Mouse (Mus musculus) liver, embryonic 12.5 days (tissue): Measurements from ENCODE around the gene Zfp239. TPM values are rescaled to one million over a fixed set of nuclear protein-coding genes. Genes with fewer than 3 reads are reported as not detected.
A peak's percentile ranks its signal among the peaks of the same experiment; 100 is the strongest.

ENCODE experiments used
- ATAC-seq: fragments of 200-750 bp; cut with Nextera tagmentation; 2 replicates; pipeline ENCODE4 v1.8.0; 2017; ENCODE audit warnings: moderate number of reproducible peaks, mild to moderate bottlenecking, moderate library complexity
- H3K27ac ChIP-seq: fragments of 300-500 bp; sonication (generic); 2 replicates; pipeline ENCODE4 v1.5.1; 2016; ENCODE audit warnings: mild to moderate bottlenecking
- H3K27me3 ChIP-seq: fragments of 300-500 bp; sonication (generic); replicated peaks from 2 replicates; pipeline ENCODE4 v1.6.1; 2016; ENCODE audit warnings: mild to moderate bottlenecking, moderate library complexity
- H3K36me3 ChIP-seq: fragments of 300-500 bp; sonication (generic); 2 replicates; pipeline ENCODE4 v1.6.1; 2016; ENCODE audit warnings: mild to moderate bottlenecking, moderate library complexity
- H3K4me1 ChIP-seq: fragments of 300-500 bp; sonication (generic); 2 replicates; pipeline ENCODE4 v1.6.1; 2016
- H3K4me2 ChIP-seq: fragments of 300-500 bp; sonication (generic); 2 replicates; pipeline ENCODE4 v1.6.1; 2016; ENCODE audit warnings: mild to moderate bottlenecking, moderate library complexity
- H3K4me3 ChIP-seq: fragments of 300-500 bp; sonication (generic); 2 replicates; pipeline ENCODE4 v1.5.1; 2016; ENCODE audit warnings: mild to moderate bottlenecking, moderate library complexity
- H3K9ac ChIP-seq: fragments of 300-500 bp; sonication (generic); 2 replicates; pipeline ENCODE4 v1.6.1; 2016; ENCODE audit warnings: mild to moderate bottlenecking, moderate library complexity
- H3K9me3 ChIP-seq: fragments of 300-500 bp; sonication (generic); replicated peaks from 2 replicates; pipeline ENCODE4 v1.6.1; 2016; ENCODE audit warnings: mild to moderate bottlenecking, moderate library complexity
- WGBS: fragments of 180-500 bp; shearing (Covaris S2); methylation state at CpG from one replicate; pipeline ENCODE4 v1.1.7; 2016; ENCODE audit not compliant: insufficient replicate concordance; 5-methylcytosine and 5-hydroxymethylcytosine counted together
- polyA plus RNA-seq: library from polyadenylated mRNA; unstranded; fragments of >200 nt; fragmentation: Nextera tagmentation; extraction: Ambion mirVana; gene quantifications from 2 replicates; pipeline ENCODE4 v1.2.1, GENCODE M21; 2016

Gene Zfp239
- polyA plus RNA-seq, 1 experiment from 2014 or later: 4.7 TPM

- peaks cover 81% of the 10 kb centered on the region for H3K4me1 ChIP-seq
- no peak for ATAC-seq
- no peaks in the 10 kb centered on the region for H3K27me3 ChIP-seq
- H3K4me3 ChIP-seq: no peak overlapping the region; the same call in 1 of the 2 replicates
- peak overlapping the region; percentile 47 for H3K4me2 ChIP-seq
- peak overlapping the region; percentile 48; the same call in 1 of the 2 replicates for H3K9ac ChIP-seq
- no peaks in the 10 kb centered on the region for H3K9me3 ChIP-seq
- peaks cover 39% of the 10 kb centered on the region for H3K36me3 ChIP-seq
- peak overlapping the region; percentile 66 for H3K27ac ChIP-seq
Observed at GRCm38 (mm10) chr6:117914541-117914940, 52.6 kb downstream of the Zfp239 start.

- Histone ChIP-seq H3K9me3 (no peaks in the 10 kb centered on the region), H3K27me3 (no peaks in the 10 kb centered on the region), H3K4me3 (peak overlapping the region; percentile 81), H3K36me3 (peaks cover 54% of the 10 kb centered on the region), H3K4me1 (peaks cover 82% of the 10 kb centered on the region), H3K4me2 (peak overlapping the region; percentile 89), H3K9ac (peak overlapping the region; percentile 91), H3K27ac (peak overlapping the region; percentile 99)
- no peak for ATAC-seq
- under 1% methylated on average over 12 of the region's 12 CpGs for WGBS
Observed at GRCm38 (mm10) chr6:117916205-117916736, 54.4 kb downstream of the Zfp239 start.

GRCm38 (mm10) chr6:117916737-117917426, 55.0 kb downstream of the Zfp239 start:
- Histone ChIP-seq H3K9me3 (no peaks in the 10 kb centered on the region), H3K4me3 (peak overlapping the region; percentile 81)
- WGBS: under 1% methylated on average over 62 of the region's 62 CpGs

GRCm38 (mm10) chr6:117917576-117917975, 55.7 kb downstream of the Zfp239 start:
- no peaks in the 10 kb centered on the region for H3K9me3 ChIP-seq
- peak overlapping the region; percentile 81 for H3K4me3 ChIP-seq
- H3K27me3 ChIP-seq: no peaks in the 10 kb centered on the region
- peaks cover 67% of the 10 kb centered on the region for H3K36me3 ChIP-seq
- peak; percentile 6; the same call in 1 of the 2 replicates for ATAC-seq
- peak overlapping the region; percentile 99 for H3K27ac ChIP-seq
- H3K9ac ChIP-seq: peak overlapping the region; percentile 91
- 2% methylated on average over 21 of the region's 21 CpGs for WGBS
- peak overlapping the region; percentile 89 for H3K4me2 ChIP-seq
- H3K4me1 ChIP-seq: peaks cover 76% of the 10 kb centered on the region

More at GRCm38 (mm10) chr6:117916737-117917426, 55.0 kb downstream of the Zfp239 start:
- peaks cover 60% of the 10 kb centered on the region for H3K36me3 ChIP-seq
- peaks cover 79% of the 10 kb centered on the region for H3K4me1 ChIP-seq
- peak; percentile 97 for ATAC-seq
- H3K9ac ChIP-seq: peak overlapping the region; percentile 91
- no peaks in the 10 kb centered on the region for H3K27me3 ChIP-seq
- peak overlapping the region; percentile 89 for H3K4me2 ChIP-seq
- peak overlapping the region; percentile 99 for H3K27ac ChIP-seq

GRCm38 (mm10) chr6:117918043-117918442, 56.1 kb downstream of the Zfp239 start:
- 40% methylated on average over 5 of the region's 5 CpGs for WGBS
- Histone ChIP-seq H3K4me3 (peak overlapping the region; percentile 81), H3K4me2 (peak overlapping the region; percentile 89), H3K9me3 (no peaks in the 10 kb centered on the region), H3K4me1 (peaks cover 71% of the 10 kb centered on the region), H3K9ac (peak overlapping the region; percentile 91), H3K36me3 (peaks cover 71% of the 10 kb centered on the region), H3K27ac (peak overlapping the region; percentile 99), H3K27me3 (no peaks in the 10 kb centered on the region)
- ATAC-seq: no peak

- H3K4me2 ChIP-seq: peak overlapping the region; percentile 89
- no peaks in the 10 kb centered on the region for H3K27me3 ChIP-seq
- peaks cover 63% of the 10 kb centered on the region for H3K36me3 ChIP-seq
- H3K9ac ChIP-seq: peak overlapping the region; percentile 23; the same call in 1 of the 2 replicates
- H3K27ac ChIP-seq: peak overlapping the region; percentile 76
- ATAC-seq: no peak
- WGBS: 54% methylated on average over 3 of the region's 3 CpGs
- peaks cover 45% of the 10 kb centered on the region for H3K4me1 ChIP-seq
- peak overlapping the region; percentile 81 for H3K4me3 ChIP-seq
- no peaks in the 10 kb centered on the region for H3K9me3 ChIP-seq
Observed at GRCm38 (mm10) chr6:117920659-117921640, 59.0 kb downstream of the Zfp239 start.

- WGBS: 89% methylated on average over 3 of the region's 3 CpGs
Observed at GRCm38 (mm10) chr6:117922041-117922440, 60.1 kb downstream of the Zfp239 start.

More at GRCm38 (mm10) chr6:117922041-117922440, 60.1 kb downstream of the Zfp239 start:
- no peak overlapping the region for H3K4me2 ChIP-seq
- peaks cover 39% of the 10 kb centered on the region for H3K4me1 ChIP-seq
- no peak overlapping the region for H3K27ac ChIP-seq
- no peak overlapping the region for H3K9ac ChIP-seq
- no peak for ATAC-seq
- H3K9me3 ChIP-seq: no peaks in the 10 kb centered on the region
- H3K4me3 ChIP-seq: no peak overlapping the region
- peaks cover 74% of the 10 kb centered on the region for H3K36me3 ChIP-seq
- H3K27me3 ChIP-seq: no peaks in the 10 kb centered on the region

Other genes starting within 250 kb of the Zfp239 start
- gene Zfp637, start 20.9 kb upstream of the Zfp239 start, polyA plus RNA-seq: 40.4 and 48.6 TPM in 2 replicates
- gene Hnrnpf, start 38.2 kb downstream of the Zfp239 start, polyA plus RNA-seq: 702 and 711 TPM in 2 replicates
- 0.72 and 0.73 TPM in 2 replicates for gene Fxyd4, start 75.6 kb downstream of the Zfp239 start, polyA plus RNA-seq
- 0.07 TPM in 1 of 2 replicates, not detected in the other for gene Rasgef1a, start 149.3 kb downstream of the Zfp239 start, polyA plus RNA-seq